Mouse (Mus musculus) brain, embryonic 18.5 days (tissue): ENCODE results near the gene Tent5c.

Experiments used
- DNase-seq: peaks from one replicate; pipeline ENCODE4 v3.0.0-alpha.2; 2012; ENCODE audit warnings: low read depth, low spot score

Tent5c gene

GRCm38 (mm10) chr3:100487046-100487445 is 2.1 kb downstream of the Tent5c start:
- DNase-seq = no peak

DNA sequence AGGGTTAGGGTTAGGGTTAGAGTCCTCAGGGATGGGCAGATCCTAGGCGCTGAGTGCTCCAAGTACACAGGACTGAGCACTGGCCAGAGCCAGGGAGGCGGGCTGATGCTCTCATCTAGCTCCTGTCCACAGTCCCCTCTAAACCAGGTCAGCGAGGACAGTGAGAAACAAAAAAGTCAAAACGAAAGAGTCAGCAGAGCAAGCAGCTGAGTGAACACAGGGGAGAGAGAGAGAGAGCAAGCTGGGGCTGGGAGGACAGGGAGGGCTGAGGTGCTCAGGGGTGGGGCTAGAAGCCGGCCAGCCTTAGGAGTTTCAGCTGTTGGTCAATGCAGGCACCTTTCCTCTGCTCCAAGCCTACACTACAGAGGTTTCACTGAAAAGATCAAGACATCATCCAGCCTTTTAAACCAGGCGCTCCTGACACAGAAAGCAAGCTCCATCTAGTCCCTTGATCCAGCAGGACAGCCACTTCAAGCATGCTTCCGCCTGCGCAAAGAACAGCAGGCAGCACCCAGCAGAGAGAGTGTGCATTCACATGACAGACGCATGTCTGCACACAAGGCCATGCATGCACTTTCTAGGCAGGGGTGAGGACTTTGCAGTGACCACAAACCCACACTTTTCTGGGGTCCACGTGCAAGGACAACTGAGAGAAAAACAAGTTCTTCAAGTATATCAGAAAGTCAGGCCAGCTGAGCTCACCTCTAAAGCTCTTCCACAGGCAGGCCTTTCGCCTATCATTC is 3.6 kb downstream of the Tent5c start:
- no peak for DNase-seq

- DNase-seq = no peak
Measured at GRCm38 (mm10) chr3:100482971-100483610, 6.0 kb downstream of the Tent5c start.

GRCm38 (mm10) chr3:100482324-100482911 is 6.7 kb downstream of the Tent5c start:
- no peak for DNase-seq

DNA sequence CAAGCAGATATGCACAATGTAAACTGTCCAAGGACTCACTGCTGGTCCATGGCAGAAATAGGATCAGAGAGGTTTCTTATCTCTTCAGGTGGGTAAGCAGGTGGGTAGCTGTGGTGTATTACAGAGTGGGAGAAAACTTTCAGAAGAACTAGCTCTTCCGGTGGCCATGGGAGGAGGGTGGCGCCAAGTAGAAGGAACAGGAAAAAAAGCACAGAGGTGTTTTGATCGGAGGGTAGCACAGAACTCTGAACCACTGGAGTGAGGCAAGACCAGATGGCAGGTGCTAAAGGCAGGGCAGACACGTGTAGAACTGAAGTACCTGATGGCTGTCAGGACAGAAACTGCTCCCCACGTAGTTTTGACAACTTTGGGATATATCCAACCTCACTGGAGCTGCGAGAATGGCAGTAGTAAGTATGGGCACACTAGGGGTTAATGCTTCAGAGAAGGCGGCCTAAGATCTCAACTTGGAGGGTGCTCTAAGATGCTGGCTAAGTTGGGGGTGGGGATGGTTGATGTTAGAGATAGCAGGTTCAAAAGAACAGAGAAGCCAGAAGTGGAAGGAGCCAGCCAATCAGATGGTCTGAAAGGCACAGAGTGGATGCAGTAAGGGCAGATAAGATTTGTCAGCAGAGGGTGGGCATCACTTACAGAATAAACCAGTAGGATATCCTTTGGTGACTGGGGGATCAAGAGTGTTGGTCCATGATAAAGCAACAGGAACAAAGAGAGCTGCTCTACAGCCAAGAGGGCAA is 8.7 kb downstream of the Tent5c start:
- no peak for DNase-seq

GRCm38 (mm10) chr3:100474950-100475472 is 14.1 kb downstream of the Tent5c start:
- DNase-seq = no peak

DNA sequence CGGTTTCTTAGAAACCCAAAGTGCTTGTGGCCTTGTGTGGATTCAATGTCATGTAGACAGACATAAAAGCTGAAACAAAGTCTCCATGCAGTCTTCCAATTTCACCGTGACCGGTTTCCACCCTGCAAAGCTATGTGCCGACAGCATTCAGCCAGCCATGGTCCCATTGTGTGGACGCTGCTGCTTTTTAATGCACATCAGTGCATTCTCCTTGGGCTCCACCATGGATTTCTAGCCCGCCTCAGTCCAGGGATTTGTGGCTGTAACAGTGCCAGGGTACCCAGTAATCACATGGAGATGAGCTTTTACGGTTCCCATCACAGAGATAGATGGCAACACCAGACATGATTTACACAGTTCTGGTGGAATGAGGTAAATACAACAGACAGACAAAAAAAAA is 14.6 kb downstream of the Tent5c start:
- DNase-seq = no peak

- no peak for DNase-seq
Measured at GRCm38 (mm10) chr3:100473146-100473545, 16.0 kb downstream of the Tent5c start.

GRCm38 (mm10) chr3:100470902-100471301 is 18.2 kb downstream of the Tent5c start:
- no peak for DNase-seq

DNA sequence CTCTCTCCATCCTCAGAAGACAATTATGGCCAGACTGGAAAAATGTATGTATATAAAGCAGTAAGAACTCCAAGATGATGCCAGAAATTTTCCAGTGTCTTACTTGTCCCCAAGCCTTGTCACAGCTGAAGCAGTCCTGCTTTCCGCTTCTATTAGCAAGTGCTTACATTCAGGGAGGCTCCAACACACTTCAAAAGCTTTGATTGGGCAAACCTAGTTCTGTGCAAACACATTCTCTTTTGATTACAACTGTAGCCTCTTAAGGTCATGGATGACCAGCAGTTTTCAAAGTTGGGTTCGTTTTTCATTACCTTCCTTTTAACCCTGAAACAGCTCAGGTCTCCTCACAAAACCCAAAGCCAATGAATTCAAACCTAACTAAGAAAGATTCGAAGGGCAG is 19.0 kb downstream of the Tent5c start:
- no peak for DNase-seq

- DNase-seq = no peak
Measured at GRCm38 (mm10) chr3:100466551-100466950, 22.6 kb downstream of the Tent5c start.

DNA sequence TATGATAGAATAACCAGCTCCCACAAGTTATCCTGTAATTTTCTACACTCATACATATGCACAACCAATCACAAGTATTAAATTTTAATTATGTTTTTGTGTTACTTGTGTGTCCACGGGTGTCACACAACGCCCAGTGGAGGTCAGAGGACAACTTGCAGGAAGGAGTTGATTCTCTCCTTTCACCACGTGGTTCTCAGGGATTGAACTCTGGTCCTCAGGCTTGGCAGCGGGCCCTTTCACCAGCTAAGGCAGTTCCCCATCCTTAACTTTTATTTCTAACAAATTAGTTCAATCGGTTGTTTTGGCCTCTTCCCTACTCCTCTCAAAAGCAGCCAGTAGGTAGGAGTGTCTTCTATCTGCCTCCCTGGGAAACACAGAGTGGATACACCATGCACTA is 24.5 kb downstream of the Tent5c start:
- no peak for DNase-seq

- DNase-seq = no peak
Measured at GRCm38 (mm10) chr3:100463959-100464265, 25.2 kb downstream of the Tent5c start.

DNA sequence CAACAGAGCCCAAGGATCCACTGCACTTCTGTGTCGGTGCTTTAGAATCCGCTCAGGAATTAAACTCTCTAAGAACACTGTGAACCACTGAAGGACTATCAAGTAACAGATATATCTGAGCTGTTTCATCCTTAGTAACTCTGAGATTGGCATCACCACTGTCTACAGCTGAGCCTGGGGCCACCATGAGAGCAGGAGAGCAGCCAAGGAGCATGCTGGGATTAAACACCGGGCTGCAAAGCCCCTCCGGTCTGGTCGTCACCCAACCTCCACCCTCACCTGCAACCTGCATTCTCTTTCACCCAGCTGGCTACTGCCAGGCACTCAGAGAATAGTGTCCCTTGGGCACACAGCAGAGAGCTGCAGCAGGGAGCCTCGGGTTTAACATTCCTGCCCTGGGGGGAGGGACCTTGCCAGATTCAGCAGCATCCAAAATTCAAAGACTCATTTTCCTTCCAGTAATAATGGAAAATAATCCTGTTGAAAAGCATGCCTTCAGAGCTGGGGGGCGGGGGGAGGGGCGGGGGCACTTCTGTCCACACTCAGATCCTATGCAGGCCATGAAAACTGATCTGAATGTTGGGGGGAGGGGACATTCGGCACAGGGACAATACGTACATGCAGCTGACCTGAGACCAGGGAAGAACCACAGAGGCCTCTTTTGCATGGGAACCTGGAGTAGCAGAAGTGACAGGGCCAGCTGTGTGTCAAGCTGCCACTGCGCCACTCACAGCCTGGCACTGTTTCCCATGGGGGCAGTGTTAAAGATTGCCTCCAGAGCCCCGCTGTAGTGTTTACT is 25.8 kb downstream of the Tent5c start:
- no peak for DNase-seq

DNA sequence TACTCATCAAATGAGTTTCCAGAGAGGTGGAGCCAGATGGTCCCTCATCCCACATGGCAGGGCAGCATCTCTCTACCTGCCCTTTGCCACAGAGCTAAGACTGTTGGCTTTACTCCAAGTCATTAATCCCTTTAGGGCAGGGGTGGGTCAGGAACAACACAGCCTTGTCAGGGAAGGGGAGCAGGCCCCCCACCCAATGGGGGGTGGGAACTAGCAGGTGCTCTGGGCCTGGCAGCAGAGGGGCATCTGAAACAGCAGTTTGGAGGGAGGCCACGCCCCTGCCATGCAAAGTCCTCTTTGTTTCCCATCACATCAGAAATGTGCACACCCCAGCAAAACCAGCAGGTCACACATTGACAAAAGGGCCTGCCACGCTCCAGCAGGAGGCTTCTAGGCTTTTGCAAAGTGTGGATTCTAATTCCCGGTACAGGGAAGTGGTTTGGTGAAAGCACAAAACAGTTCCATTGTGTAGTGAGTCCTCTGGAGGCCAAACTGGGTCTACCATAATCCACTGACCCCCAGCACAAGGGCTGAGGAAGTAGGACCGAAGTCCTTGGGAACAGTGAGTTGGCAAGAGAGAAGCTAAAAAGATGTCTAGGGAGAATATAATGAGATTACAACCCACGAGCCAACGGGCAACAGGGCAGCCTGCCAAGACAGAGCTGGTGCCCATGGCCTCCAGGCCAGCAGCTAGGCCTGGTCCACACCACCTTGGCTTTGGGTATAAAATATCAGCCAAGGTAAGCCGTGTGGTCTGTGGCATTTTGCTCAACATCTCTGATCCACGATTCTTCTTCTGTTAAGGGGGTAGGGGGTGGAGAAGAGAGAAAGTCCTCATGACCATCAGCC is 26.7 kb downstream of the Tent5c start:
- no peak for DNase-seq

DNA sequence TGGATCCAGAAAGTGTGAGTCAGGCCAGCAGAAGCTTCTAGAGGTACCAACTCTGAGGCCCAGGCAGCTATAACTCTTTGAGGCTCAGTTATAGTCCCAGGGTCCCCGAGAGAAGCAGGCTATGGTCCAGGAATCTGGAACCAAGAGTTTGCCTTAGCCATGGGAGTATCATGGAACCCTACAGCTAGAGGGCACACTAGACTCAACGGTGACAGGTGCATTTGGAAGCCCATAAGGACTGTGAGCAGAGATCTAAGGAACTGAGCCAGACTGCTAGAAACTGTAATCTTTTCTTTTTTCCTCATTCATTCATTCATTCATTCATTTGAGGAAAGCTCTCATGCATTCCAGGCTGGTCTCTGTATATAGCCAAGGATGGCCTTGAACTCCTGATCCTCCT is 28.6 kb downstream of the Tent5c start:
- DNase-seq = no peak

DNA sequence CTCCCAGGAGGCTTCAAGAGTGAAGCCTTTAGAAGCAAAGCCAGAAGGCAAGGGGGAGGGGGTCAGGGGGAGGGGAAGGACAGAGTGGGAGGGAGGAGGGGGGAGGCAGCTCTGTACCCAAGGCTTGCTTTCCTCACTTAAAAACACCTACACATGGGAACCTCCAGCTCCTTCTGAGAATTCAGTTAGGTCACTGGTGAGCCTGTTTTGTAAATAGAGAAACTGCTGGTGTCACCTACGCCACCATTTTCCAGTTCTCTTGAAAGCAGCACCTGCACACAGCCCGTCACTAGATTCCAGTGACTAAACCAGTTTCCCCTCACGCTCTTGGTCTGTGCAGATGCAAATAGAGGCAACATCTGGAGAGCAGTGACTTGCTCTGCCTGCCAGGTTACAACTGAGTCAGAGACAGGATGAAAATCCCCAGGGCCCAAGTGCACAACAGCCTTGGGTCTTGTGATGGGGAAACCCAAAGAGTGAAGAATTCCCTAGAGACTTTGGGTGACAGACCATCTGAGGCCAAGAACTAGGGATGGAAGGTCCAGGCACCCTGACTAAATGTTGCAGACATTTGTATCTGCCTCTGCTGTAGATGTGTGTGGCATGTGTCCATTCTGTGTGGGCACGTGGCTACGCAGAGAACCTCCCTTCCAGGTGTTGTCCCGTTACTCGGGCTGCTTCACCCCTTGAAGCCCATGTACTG is 45.2 kb downstream of the Tent5c start:
- no peak for DNase-seq

GRCm38 (mm10) chr3:100442499-100442898 is 46.6 kb downstream of the Tent5c start:
- no peak for DNase-seq

GRCm38 (mm10) chr3:100440754-100441153 is 48.4 kb downstream of the Tent5c start:
- no peak for DNase-seq

GRCm38 (mm10) chr3:100440009-100440408 is 49.1 kb downstream of the Tent5c start:
- DNase-seq = no peak
